Mouse (Mus musculus) bone marrow, adult 2 months (tissue): ENCODE results near the gene Alyref.

Source experiments
- CTCF ChIP-seq: fragments of 200-500 bp; IDR thresholded peaks from 2 replicates; pipeline ENCODE4 v1.5.1; 2011; ENCODE audit warnings: low read length, control low read depth; ENCODE audit not compliant: control insufficient read depth, insufficient read depth
- POLR2A ChIP-seq: fragments of 200-500 bp; IDR thresholded peaks from 2 replicates; pipeline ENCODE4 v1.6.1; 2011; ENCODE audit warnings: low read depth, mild to moderate bottlenecking, control low read depth, low read length, borderline replicate concordance; ENCODE audit not compliant: control insufficient read depth

- TF ChIP-seq CTCF (no peak), POLR2A (no peak)
These were observed 23.1 kb downstream of the Alyref start for GRCm38 (mm10) chr11:120575046-120575445.
